Mouse (Mus musculus): ENCODE data around the gene Ankle1.
"Not testable (repeated sequence)": the region's sequence is repeated elsewhere in the genome, so short reads cannot be mapped to it uniquely, and the experiment has no call there.

Ankle1 gene

GRCm38 (mm10) chr8:71411535-71412273, 5.9 kb downstream of the Ankle1 start:
- no peaks in the 10 kb centered on the region for H3K36me3 ChIP-seq (ENCODE audit: control insufficient read depth, insufficient read depth, low read length, poor library complexity, severe bottlenecking)
- H3K27me3 ChIP-seq (ENCODE audit: control insufficient read depth, insufficient read depth, low read length, poor library complexity, severe bottlenecking), result no peaks in the 10 kb centered on the region
- no peak for DNase-seq (ENCODE audit: low read depth, low spot score)

- DNase-seq (ENCODE audit: low read depth, low spot score), result no peak
- no peaks in the 10 kb centered on the region for H3K27me3 ChIP-seq (ENCODE audit: control insufficient read depth, insufficient read depth, low read length, poor library complexity, severe bottlenecking)
Measured at GRCm38 (mm10) chr8:71422121-71422520, 16.3 kb downstream of the Ankle1 start.

GRCm38 (mm10) chr8:71432935-71433334, 27.1 kb downstream of the Ankle1 start:
- H3K36me3 ChIP-seq (ENCODE audit: control insufficient read depth, insufficient read depth, low read length, poor library complexity, severe bottlenecking); DNase-seq (ENCODE audit: low read depth, low spot score); H3K27me3 ChIP-seq (ENCODE audit: control insufficient read depth, insufficient read depth, low read length, poor library complexity, severe bottlenecking): not testable (repeated sequence)

More at GRCm38 (mm10) chr8:71422121-71422520, 16.3 kb downstream of the Ankle1 start:
- no peaks in the 10 kb centered on the region for H3K36me3 ChIP-seq (ENCODE audit: control insufficient read depth, insufficient read depth, low read length, poor library complexity, severe bottlenecking)

DNA sequence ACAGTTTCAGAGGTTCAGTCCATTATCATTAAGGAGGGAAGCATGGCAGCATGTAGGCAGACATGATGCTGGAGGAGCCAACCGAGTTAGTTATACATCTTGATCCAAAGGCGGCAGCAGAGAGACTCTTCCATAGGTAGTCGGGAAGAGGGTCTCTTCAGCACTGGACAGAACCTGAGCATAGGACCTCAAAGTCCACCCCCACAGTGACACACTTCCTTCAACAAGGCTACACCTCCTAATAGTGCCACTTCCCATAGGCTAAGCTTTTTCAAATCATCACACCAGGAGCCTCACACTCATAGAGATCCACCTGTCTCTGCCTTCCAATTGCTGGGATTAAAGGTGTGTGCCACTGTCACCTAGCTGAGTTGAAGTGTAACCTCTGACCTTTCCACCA, 31.2 kb downstream of the Ankle1 start:
- Histone ChIP-seq H3K36me3 (ENCODE audit: control insufficient read depth, insufficient read depth, low read length, poor library complexity, severe bottlenecking) (no peaks in the 10 kb centered on the region; the same call in 1 of the 2 replicates), H3K27me3 (ENCODE audit: control insufficient read depth, insufficient read depth, low read length, poor library complexity, severe bottlenecking) (no peaks in the 10 kb centered on the region)
- no peak for DNase-seq (ENCODE audit: low read depth, low spot score)

DNA sequence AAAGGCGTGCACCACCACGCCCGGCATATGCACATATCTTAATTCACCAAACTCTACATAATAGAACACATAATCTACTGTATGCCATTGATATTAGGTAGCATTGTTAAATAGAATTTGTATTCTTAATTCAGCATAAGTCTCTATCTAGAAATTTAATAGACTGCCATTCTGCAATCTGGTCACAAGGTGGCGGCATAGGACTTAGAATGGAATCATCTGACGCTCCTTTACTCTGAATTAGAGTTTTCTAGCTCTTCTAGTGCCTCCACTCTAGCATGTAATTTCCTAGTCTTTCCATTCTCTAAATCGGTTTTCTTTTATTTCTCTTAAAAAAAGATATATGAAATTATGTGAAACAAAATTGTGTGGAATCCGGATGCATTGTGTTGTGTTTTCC, 35.6 kb downstream of the Ankle1 start:
- peak; percentile 83 for DNase-seq (ENCODE audit: low read depth, low spot score)
- no peaks in the 10 kb centered on the region; the same call in 1 of the 2 replicates for H3K27me3 ChIP-seq (ENCODE audit: control insufficient read depth, insufficient read depth, low read length, poor library complexity, severe bottlenecking)
- H3K36me3 ChIP-seq (ENCODE audit: control insufficient read depth, insufficient read depth, low read length, poor library complexity, severe bottlenecking), result no peaks in the 10 kb centered on the region

DNA sequence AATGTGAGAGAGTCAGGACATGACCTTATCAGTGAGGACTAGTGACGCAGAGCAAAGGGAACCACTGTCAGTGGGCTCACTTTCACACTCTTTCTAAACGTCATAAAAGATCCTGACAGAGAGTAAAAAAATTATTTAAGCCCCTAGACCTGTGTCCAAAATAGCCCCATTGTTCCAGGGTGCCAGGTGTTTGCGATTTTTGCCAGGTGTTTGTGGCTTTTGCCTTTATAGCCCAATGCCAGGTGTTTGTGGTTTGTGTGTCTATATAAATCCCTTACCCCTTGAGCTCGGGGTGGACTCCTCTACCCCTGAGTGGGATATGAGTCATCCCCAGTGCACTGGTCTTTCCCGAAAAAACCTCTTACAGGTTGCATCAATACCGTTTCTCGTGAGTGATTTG, 39.3 kb downstream of the Ankle1 start:
- DNase-seq (ENCODE audit: low read depth, low spot score), result no peak
- no peaks in the 10 kb centered on the region for H3K36me3 ChIP-seq (ENCODE audit: control insufficient read depth, insufficient read depth, low read length, poor library complexity, severe bottlenecking)
- H3K27me3 ChIP-seq (ENCODE audit: control insufficient read depth, insufficient read depth, low read length, poor library complexity, severe bottlenecking), result no peaks in the 10 kb centered on the region; the same call in 1 of the 2 replicates

- DNase-seq (ENCODE audit: low read depth, low spot score), result no peak
- Histone ChIP-seq H3K36me3 (ENCODE audit: control insufficient read depth, insufficient read depth, low read length, poor library complexity, severe bottlenecking) (no peaks in the 10 kb centered on the region), H3K27me3 (ENCODE audit: control insufficient read depth, insufficient read depth, low read length, poor library complexity, severe bottlenecking) (no peaks in the 10 kb centered on the region)
Measured at GRCm38 (mm10) chr8:71451337-71451736, 45.5 kb downstream of the Ankle1 start.

DNA sequence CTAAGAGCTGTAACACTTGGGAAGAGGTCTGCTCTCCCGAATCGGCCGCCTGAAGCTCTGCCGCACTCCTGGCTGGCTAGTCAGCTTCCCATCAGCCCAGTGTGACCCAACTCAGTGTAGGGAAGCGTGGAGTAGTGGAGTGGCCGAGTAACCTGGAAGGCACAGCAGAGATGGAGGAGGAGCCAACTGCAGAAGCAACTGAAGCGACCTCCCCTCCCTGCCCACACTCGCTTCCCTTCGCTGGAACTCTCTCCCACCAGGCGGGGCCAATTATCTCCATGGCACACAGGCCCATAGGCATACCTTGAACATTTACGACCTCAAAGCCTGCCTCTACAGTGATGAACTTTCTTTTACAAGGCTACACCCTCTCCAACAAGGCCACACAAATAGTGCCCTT, 46.0 kb downstream of the Ankle1 start:
- Histone ChIP-seq H3K27me3 (ENCODE audit: control insufficient read depth, insufficient read depth, low read length, poor library complexity, severe bottlenecking) (no peaks in the 10 kb centered on the region), H3K36me3 (ENCODE audit: control insufficient read depth, insufficient read depth, low read length, poor library complexity, severe bottlenecking) (no peaks in the 10 kb centered on the region)
- DNase-seq (ENCODE audit: low read depth, low spot score), result no peak

GRCm38 (mm10) chr8:71452669-71453068, 46.9 kb downstream of the Ankle1 start:
- no peak for DNase-seq (ENCODE audit: low read depth, low spot score)
- no peaks in the 10 kb centered on the region for H3K27me3 ChIP-seq (ENCODE audit: control insufficient read depth, insufficient read depth, low read length, poor library complexity, severe bottlenecking)
- H3K36me3 ChIP-seq (ENCODE audit: control insufficient read depth, insufficient read depth, low read length, poor library complexity, severe bottlenecking), result no peaks in the 10 kb centered on the region

DNA sequence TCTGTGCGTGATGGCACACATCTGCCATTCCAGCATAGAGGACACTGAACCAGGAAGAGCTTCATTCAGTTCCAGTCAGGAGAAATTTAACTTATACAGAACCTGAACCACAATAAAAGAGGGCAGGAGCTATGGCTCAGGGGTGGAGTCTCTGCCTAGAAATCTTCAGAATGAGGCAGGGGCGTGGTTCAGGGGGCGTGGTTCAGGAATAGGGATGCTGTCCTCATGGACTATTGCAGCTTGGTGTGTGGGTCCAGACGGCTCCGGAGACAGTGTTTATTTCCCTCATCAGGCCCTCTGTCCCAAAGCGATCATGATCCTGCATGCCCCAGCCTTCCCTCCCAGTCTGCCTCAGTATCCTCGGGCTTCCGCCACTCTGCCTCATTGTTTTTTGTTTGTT, 48.9 kb downstream of the Ankle1 start:
- Histone ChIP-seq H3K36me3 (ENCODE audit: control insufficient read depth, insufficient read depth, low read length, poor library complexity, severe bottlenecking) (no peaks in the 10 kb centered on the region; the same call in 1 of the 2 replicates), H3K27me3 (ENCODE audit: control insufficient read depth, insufficient read depth, low read length, poor library complexity, severe bottlenecking) (no peaks in the 10 kb centered on the region)
- DNase-seq (ENCODE audit: low read depth, low spot score), result no peak

- Histone ChIP-seq H3K36me3 (ENCODE audit: control insufficient read depth, insufficient read depth, low read length, poor library complexity, severe bottlenecking) (no peaks in the 10 kb centered on the region; the same call in none of the 2 replicates), H3K27me3 (ENCODE audit: control insufficient read depth, insufficient read depth, low read length, poor library complexity, severe bottlenecking) (no peaks in the 10 kb centered on the region)
- no peak for DNase-seq (ENCODE audit: low read depth, low spot score)
Measured at GRCm38 (mm10) chr8:71456906-71457305, 51.1 kb downstream of the Ankle1 start.

GRCm38 (mm10) chr8:71457659-71458270, 52.0 kb downstream of the Ankle1 start:
- Histone ChIP-seq H3K27me3 (ENCODE audit: control insufficient read depth, insufficient read depth, low read length, poor library complexity, severe bottlenecking) (no peaks in the 10 kb centered on the region), H3K36me3 (ENCODE audit: control insufficient read depth, insufficient read depth, low read length, poor library complexity, severe bottlenecking) (no peaks in the 10 kb centered on the region; the same call in none of the 2 replicates)
- DNase-seq (ENCODE audit: low read depth, low spot score), result no peak

Measured in splenic B cell, adult 2 months (primary cell).